Mouse (Mus musculus) ES-Bruce4 (cell line): ENCODE measurements around the gene Dgcr8. TPM values are rescaled to one million over a fixed set of nuclear protein-coding genes. Genes with fewer than 3 reads are reported as not detected.

Experiments
- H3K27ac ChIP-seq: 2 replicates; pipeline ENCODE4 v1.5.1; 2012; ENCODE audit warnings: low read length, inconsistent platforms; ENCODE audit not compliant: insufficient read depth
- H3K27me3 ChIP-seq: 2 replicates; pipeline ENCODE4 v1.6.1; 2012; ENCODE audit warnings: mild to moderate bottlenecking, low read length, inconsistent platforms; ENCODE audit not compliant: control insufficient read depth, poor library complexity, insufficient read depth, severe bottlenecking
- H3K36me3 ChIP-seq: 2 replicates; pipeline ENCODE4 v1.6.1; 2012; ENCODE audit warnings: inconsistent platforms, mild to moderate bottlenecking, low read length, moderate library complexity; ENCODE audit not compliant: control insufficient read depth, poor library complexity, insufficient read depth, severe bottlenecking
- H3K4me1 ChIP-seq: one replicate; pipeline ENCODE4 v1.8.1; 2011; ENCODE audit warnings: low read length; ENCODE audit not compliant: control insufficient read depth, insufficient read depth
- H3K4me3 ChIP-seq: 2 replicates; pipeline ENCODE4 v1.5.1; 2011; ENCODE audit warnings: low read depth, mild to moderate bottlenecking, low read length
- H3K9ac ChIP-seq: 2 replicates; pipeline ENCODE4 v1.6.1; 2012; ENCODE audit warnings: low read depth, mild to moderate bottlenecking, inconsistent platforms; ENCODE audit not compliant: poor library complexity, severe bottlenecking
- H3K9me3 ChIP-seq: replicated peaks from 2 replicates; pipeline ENCODE4 v1.6.1; 2012; ENCODE audit warnings: mild to moderate bottlenecking, low read length, inconsistent platforms; ENCODE audit not compliant: control insufficient read depth, poor library complexity, insufficient read depth, severe bottlenecking
- CTCF ChIP-seq: IDR thresholded peaks from one replicate; pipeline ENCODE4 v1.8.1; 2011; ENCODE audit warnings: low read depth, low read length
- EP300 ChIP-seq: IDR thresholded peaks from 2 replicates; pipeline ENCODE4 v1.6.1; 2011; ENCODE audit warnings: low read depth, low read length; ENCODE audit not compliant: insufficient read depth
- POLR2A ChIP-seq: IDR thresholded peaks from one replicate; pipeline ENCODE4 v1.8.1; 2011; ENCODE audit warnings: low read length; ENCODE audit not compliant: insufficient read depth
- polyA plus RNA-seq: library from polyadenylated mRNA; stranded (reverse); fragments of >200 nt; gene quantifications from 2 replicates; pipeline ENCODE4 v1.2.4, GENCODE M21; 2011; ENCODE audit warnings: low read depth; ENCODE audit not compliant: missing spikeins, insufficient read depth, insufficient read length

Gene Dgcr8
- polyA plus RNA-seq = 75.8 and 82.7 TPM in 2 replicates

- peaks cover 19% of the 10 kb centered on the region for H3K36me3 ChIP-seq
- H3K9ac ChIP-seq = peak within 1 kb of the TSS; percentile 98
- H3K9me3 ChIP-seq = no peaks in the 10 kb centered on the region
- peak within 1 kb of the TSS; percentile 94 for H3K4me3 ChIP-seq
- no peak for TF ChIP-seq POLR2A
- TF ChIP-seq EP300 = 0 out of 2 replicates have a peak, but pooled peaks have one; percentile 14
- no peaks in the 10 kb centered on the region for H3K27me3 ChIP-seq
- no peaks in the 10 kb centered on the region for H3K4me1 ChIP-seq
- H3K27ac ChIP-seq = peak within 1 kb of the TSS; percentile 65
Observed at GRCm38 (mm10) chr16:18289067-18289588, at the start of gene Dgcr8. Gene Dgcr8 (minus strand): TSS chr16:18289246.

- Histone ChIP-seq H3K27ac (no peak overlapping the region), H3K9ac (no peak overlapping the region), H3K36me3 (no peaks in the 10 kb centered on the region), H3K4me1 (no peaks in the 10 kb centered on the region), H3K4me3 (no peak overlapping the region), H3K9me3 (no peaks in the 10 kb centered on the region), H3K27me3 (no peaks in the 10 kb centered on the region)
- TF ChIP-seq POLR2A (no peak), EP300 (no peak), CTCF (no peak)
Observed at GRCm38 (mm10) chr16:18337261-18337660, 48.2 kb upstream of the Dgcr8 start.

GRCm38 (mm10) chr16:18335981-18336380 lies 46.9 kb upstream of the Dgcr8 start:
- Histone ChIP-seq H3K36me3 (no peaks in the 10 kb centered on the region), H3K27me3 (no peaks in the 10 kb centered on the region; the same call in 1 of the 2 replicates), H3K4me1 (no peaks in the 10 kb centered on the region), H3K9me3 (no peaks in the 10 kb centered on the region), H3K27ac (no peak overlapping the region), H3K9ac (no peak overlapping the region), H3K4me3 (no peak overlapping the region)
- TF ChIP-seq POLR2A (no peak), CTCF (no peak), EP300 (no peak)

GRCm38 (mm10) chr16:18333976-18334375 lies 44.9 kb upstream of the Dgcr8 start:
- H3K36me3 ChIP-seq = no peaks in the 10 kb centered on the region
- no peak for TF ChIP-seq POLR2A
- H3K27ac ChIP-seq = no peak overlapping the region
- no peaks in the 10 kb centered on the region for H3K9me3 ChIP-seq
- H3K9ac ChIP-seq = no peak overlapping the region
- H3K4me1 ChIP-seq = no peaks in the 10 kb centered on the region
- no peak overlapping the region for H3K4me3 ChIP-seq
- H3K27me3 ChIP-seq = no peaks in the 10 kb centered on the region; the same call in 1 of the 2 replicates

- no peak overlapping the region for H3K27ac ChIP-seq
- H3K27me3 ChIP-seq = no peaks in the 10 kb centered on the region; the same call in 1 of the 2 replicates
- H3K4me1 ChIP-seq = peaks cover 2% of the 10 kb centered on the region
- no peaks in the 10 kb centered on the region for H3K36me3 ChIP-seq
- H3K9me3 ChIP-seq = no peaks in the 10 kb centered on the region
- H3K4me3 ChIP-seq = no peak overlapping the region
- no peak overlapping the region for H3K9ac ChIP-seq
- TF ChIP-seq EP300 (no peak), POLR2A (no peak), CTCF (no peak)
Observed at GRCm38 (mm10) chr16:18328524-18328923, 39.5 kb upstream of the Dgcr8 start.

- Histone ChIP-seq H3K4me3 (no peak overlapping the region), H3K27ac (no peak overlapping the region), H3K27me3 (no peaks in the 10 kb centered on the region; the same call in 1 of the 2 replicates), H3K9me3 (no peaks in the 10 kb centered on the region), H3K9ac (no peak overlapping the region), H3K4me1 (peaks cover 2% of the 10 kb centered on the region), H3K36me3 (no peaks in the 10 kb centered on the region)
- TF ChIP-seq POLR2A (no peak), EP300 (no peak), CTCF (no peak)
Observed at GRCm38 (mm10) chr16:18327936-18328335, 38.9 kb upstream of the Dgcr8 start.
